8 mouse cellular contexts compared by ENCODE assay signal in genomic region chr2:78870443-78871025, GRCm38 (mm10). TPM values are rescaled to one million over a fixed set of nuclear protein-coding genes. Genes with fewer than 3 reads are reported as not detected.
DNase-seq lines count a peak whose midpoint lies in the region; ATAC-seq and TF ChIP-seq lines count a peak whose summit lies in the region.

No protein-coding gene starts in this region.

- H3K9me3 ChIP-seq in kidney, embryonic 15.5 days (replicated peaks): no peaks in the 10 kb centered on the region
- no peaks in the 10 kb centered on the region for H3K9me3 ChIP-seq in midbrain, embryonic 14.5 days (ENCODE audit: control insufficient read depth, low read length)

- H3K9ac ChIP-seq in kidney, embryonic 15.5 days: peak overlapping the region; percentile 90
- H3K9ac ChIP-seq in midbrain, embryonic 14.5 days (replicated peaks; ENCODE audit: low read length): peak overlapping the region; percentile 99

- H3K36me3 ChIP-seq in kidney, embryonic 15.5 days: peaks cover 7% of the 10 kb centered on the region; the same call in 1 of the 2 replicates
- H3K36me3 ChIP-seq in midbrain, embryonic 14.5 days (ENCODE audit: control insufficient read depth, insufficient read depth, low read length): no peaks in the 10 kb centered on the region

- H3K4me3 ChIP-seq in kidney, embryonic 15.5 days (replicated peaks): peak overlapping the region; percentile 74
- peak overlapping the region; percentile 96 for H3K4me3 ChIP-seq in embryonic fibroblast, embryonic 13.5 days (ENCODE audit: insufficient read depth, low read length)
- H3K4me3 ChIP-seq in midbrain, embryonic 14.5 days (replicated peaks; ENCODE audit: low read depth, low read length): peak overlapping the region; percentile 70

- peak overlapping the region; percentile 98; the same call in 1 of the 2 replicates for H3K27ac ChIP-seq in kidney, embryonic 15.5 days
- no peak overlapping the region for H3K27ac ChIP-seq in embryonic fibroblast, embryonic 13.5 days (ENCODE audit: insufficient read depth, low read length)
- H3K27ac ChIP-seq in midbrain, embryonic 14.5 days (replicated peaks; ENCODE audit: low read depth, low read length): peak overlapping the region; percentile 10

- H3K4me1 ChIP-seq in kidney, embryonic 15.5 days: peaks cover 43% of the 10 kb centered on the region
- 0 out of 2 replicates have a peak, but pooled peaks cover 4% of the 10 kb centered on the region for H3K4me1 ChIP-seq in embryonic fibroblast, embryonic 13.5 days (ENCODE audit: control insufficient read depth, insufficient read depth, low read length)
- peaks cover 35% of the 10 kb centered on the region for H3K4me1 ChIP-seq in midbrain, embryonic 14.5 days (ENCODE audit: control insufficient read depth, insufficient read depth, low read length)

- no peak for DNase-seq in kidney, postnatal 25 days
- DNase-seq in T-cell, adult 2 months (ENCODE audit: low spot score): peak; percentile 21
- DNase-seq in induced T-regulatory cell, adult 2 months (ENCODE audit: low read depth): peak; percentile 37
- peak; percentile 49 for DNase-seq in midbrain, embryonic 14.5 days
- peak; percentile 35 to 40 for DNase-seq in thymus, postnatal 36 days
- no peak for DNase-seq in testis, postnatal 10 days (ENCODE audit: low spot score)

- no peaks in the 10 kb centered on the region for H3K27me3 ChIP-seq in kidney, embryonic 15.5 days
- no peaks in the 10 kb centered on the region for H3K27me3 ChIP-seq in midbrain, embryonic 14.5 days (ENCODE audit: control insufficient read depth, insufficient read depth, low read length)

- 9% methylated on average over 10 of the region's 10 CpGs for WGBS in kidney, embryonic 15.5 days
- WGBS in midbrain, embryonic 14.5 days: 3% methylated on average over 10 of the region's 10 CpGs

- ATAC-seq in kidney, embryonic 15.5 days (replicated peaks; ENCODE audit: low FRiP score): no peak
- no peak for ATAC-seq in midbrain, embryonic 14.5 days (ENCODE audit: low FRiP score, low TSS enrichment)

- H3K4me2 ChIP-seq in kidney, embryonic 15.5 days: peak overlapping the region; percentile 74
- peak overlapping the region; percentile 80 for H3K4me2 ChIP-seq in midbrain, embryonic 14.5 days (ENCODE audit: low read length)

- no peak for TF ChIP-seq CTCF in embryonic fibroblast, embryonic 13.5 days (IDR thresholded peaks at IDR 0.05; ENCODE audit: borderline replicate concordance, insufficient read depth, low read length)

- TF ChIP-seq POLR2A in embryonic fibroblast, embryonic 13.5 days (IDR thresholded peaks at IDR 0.05; ENCODE audit: low read depth, low read length): no peak

RNA-seq across cellular contexts. Expression of gene Ube2e3, which starts 2.6 kb away (rescaled TPM):
- polyA plus RNA-seq in kidney, embryonic 15.5 days (2015; fragmentation: Nextera tagmentation; extraction: Ambion mirVana): 157 and 158 TPM in 2 replicates
- 76.1 and 92.7 TPM in 2 replicates for polyA plus RNA-seq in embryonic fibroblast, embryonic 13.5 days (2011; ENCODE audit: insufficient read length, low read depth, missing spikeins)
- polyA plus RNA-seq in midbrain, embryonic 14.5 days (2014; fragmentation: Nextera tagmentation; extraction: Ambion mirVana): 322 TPM in 2 replicates

Comparison
In these comparisons a context has a peak if more than half of its experiments do, and no peak if none do; other contexts are left out.
1. DNase-seq: peak in T-cell, adult 2 months (single experiment), induced T-regulatory cell, adult 2 months (single experiment), midbrain, embryonic 14.5 days (single experiment) and thymus, postnatal 36 days (2 of 2); none in kidney, postnatal 25 days (0 of 2) and testis, postnatal 10 days (single experiment).
2. Peak in every context shown above with its lines, with median percentiles within 50 percentile points of each other: H3K4me3 ChIP-seq.